Mouse (Mus musculus): ENCODE measurements around the gene Kif21b. TPM values are rescaled to one million over a fixed set of nuclear protein-coding genes. Genes with fewer than 3 reads are reported as not detected.

The Kif21b gene
- total RNA-seq (2014; fragmentation: Nextera tagmentation) (10.8 and 12.4 TPM in 2 replicates), total RNA-seq (2017) (5.6 and 6.6 TPM in 2 replicates)

DNA sequence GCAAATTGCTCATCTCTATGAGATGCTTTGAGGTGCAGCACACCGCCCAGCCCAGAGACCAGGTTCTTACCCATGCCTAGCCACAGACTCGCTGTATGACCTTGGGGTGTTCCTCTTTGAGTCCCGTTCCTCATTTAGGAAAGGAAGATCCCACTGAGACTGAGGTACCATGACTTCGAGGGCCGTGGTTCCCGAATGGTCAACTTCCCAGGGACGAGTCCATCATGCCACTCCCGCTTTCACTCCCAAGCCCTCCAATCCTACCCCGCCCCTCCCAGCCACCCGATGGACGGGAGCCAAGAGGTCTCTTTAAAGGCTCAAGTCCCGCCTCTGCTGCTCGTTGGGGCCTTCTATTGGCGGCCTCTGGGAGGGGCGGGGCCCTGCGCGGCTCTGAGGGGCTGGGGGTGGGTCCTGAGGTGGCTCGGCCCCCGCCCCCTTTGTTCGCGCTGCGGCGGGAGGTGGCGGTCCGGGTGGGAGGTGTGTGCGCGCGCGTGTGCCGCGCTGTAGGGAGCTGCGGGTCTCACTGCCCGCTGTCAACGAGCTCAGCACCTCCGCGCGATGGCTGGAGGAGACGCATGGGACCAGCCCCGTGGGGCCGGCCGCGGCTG lies at the start of gene Kif21b:
Gene Kif21b, plus strand, starts transcription at position 439 of the 608 bp plus-strand sequence.
- peak; percentile 65 for ATAC-seq (replicated peaks; ENCODE audit: poor library complexity, severe bottlenecking)

DNA sequence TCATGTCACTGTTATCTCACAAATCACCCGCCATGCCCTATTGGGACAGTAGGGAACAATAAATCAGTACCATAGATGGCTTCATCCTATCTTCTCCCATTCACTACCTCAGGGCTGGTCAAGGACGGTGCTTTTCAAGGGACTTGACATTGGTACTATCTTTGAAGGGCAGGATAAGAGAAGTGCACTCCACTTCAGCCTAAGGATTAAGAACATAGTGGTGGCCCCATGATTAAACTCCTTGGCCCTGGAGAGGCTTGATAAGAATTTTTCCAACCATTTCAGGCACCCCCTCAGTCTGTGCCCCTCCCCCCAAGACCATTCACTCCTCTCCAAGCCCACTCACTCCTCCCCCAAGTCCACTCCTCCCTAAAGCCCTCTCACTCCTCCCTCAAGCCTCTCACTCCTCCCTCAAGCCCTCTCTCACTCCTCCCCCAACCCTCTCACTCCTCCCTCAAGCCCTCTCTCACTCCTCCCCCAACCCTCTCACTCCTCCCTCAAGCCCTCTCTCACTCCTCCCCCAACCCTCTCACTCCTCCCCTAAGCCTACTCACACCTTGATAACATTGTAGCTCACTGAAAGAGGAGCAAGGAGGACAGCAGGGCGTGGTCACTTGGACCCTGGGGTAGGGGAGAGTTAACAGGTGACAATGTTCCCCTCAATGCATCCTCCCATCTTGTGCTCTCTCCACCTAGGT lies 45.1 kb upstream of the Kif21b start:
- ATAC-seq (replicated peaks; ENCODE audit: poor library complexity, severe bottlenecking) = no peak

- ATAC-seq (replicated peaks; ENCODE audit: poor library complexity, severe bottlenecking) = no peak
Measured at GRCm38 (mm10) chr1:136089368-136090165, 41.6 kb upstream of the Kif21b start.

DNA sequence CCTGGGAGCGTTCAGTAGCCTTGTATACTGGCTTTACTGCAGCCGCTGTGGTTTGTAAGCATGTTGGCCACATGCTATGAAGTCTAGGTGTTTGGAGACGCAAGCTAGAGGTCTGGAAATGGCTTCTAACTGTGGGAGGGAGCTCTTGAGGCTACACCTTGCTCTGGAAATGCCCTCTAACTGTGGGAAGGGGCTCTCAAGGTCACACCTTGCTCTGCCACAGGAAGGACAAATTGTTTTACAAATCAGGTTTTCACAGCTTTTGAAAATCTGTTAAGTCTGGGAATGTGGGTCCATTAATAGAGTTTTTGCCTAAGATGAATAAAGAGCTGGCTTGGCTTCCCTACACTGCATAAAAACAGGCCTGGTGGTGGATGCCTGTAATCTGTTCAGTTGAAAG lies 37.5 kb upstream of the Kif21b start:
- ATAC-seq (replicated peaks; ENCODE audit: poor library complexity, severe bottlenecking) = no peak

DNA sequence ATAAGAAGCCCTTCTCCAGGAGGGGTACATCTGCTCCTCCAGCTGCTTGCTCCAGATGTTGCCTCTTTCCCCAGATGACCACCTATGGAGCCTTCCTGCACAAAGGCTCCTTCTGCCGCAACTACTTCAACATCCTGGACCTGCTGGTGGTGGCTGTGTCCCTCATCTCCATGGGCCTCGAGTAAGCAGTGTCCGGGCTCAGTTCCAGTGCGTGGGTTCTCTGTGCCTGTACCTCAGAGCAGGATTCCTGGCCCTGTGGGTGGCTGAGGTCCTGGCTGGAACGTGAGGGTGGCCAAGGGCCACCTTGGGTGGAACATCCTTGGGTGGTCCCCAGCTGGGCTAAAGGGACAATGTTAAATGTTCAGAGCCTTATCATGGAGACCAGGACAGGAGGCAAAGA lies 36.4 kb upstream of the Kif21b start:
- no peak for ATAC-seq (replicated peaks; ENCODE audit: poor library complexity, severe bottlenecking)

DNA sequence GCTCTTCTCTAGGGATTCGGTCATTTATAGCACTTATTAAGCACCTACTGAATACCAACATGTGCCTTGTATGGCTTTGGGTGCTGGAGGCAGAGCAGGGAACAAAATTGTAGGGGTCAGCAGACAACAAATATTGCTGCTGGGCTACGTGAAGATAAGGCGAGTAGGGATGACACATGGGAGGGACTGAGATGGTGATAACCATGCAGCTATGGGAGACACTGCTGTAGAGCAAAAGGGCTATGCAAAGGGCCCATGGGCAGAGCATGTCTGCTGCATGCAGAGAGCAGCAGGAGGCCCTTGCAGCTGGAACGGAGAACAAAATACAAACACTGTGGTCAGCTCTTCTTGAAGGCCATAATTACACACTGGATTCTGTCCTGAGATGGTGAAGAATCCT lies 29.1 kb upstream of the Kif21b start:
- ATAC-seq (replicated peaks; ENCODE audit: poor library complexity, severe bottlenecking) = no peak

DNA sequence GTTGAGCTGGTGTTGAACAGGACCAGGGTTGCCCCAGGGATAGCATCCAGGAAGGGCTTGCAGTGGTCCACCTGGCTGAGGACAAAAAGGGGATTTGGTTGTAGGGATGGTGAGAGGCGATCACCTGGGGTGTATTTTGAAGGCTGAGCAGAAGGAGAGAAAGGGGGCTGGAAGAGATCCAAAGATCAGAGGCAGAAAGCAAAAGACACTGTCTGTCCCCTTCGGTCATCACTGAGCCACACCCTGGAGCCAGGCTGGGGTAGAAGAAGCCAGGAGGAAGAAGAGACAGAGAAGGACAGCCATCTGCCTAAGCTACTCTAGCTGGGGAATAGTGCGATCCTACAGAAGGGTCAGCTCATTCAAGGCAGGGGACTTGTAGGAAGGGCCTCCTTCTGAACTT lies 28.6 kb upstream of the Kif21b start:
- ATAC-seq (replicated peaks; ENCODE audit: poor library complexity, severe bottlenecking) = no peak

DNA sequence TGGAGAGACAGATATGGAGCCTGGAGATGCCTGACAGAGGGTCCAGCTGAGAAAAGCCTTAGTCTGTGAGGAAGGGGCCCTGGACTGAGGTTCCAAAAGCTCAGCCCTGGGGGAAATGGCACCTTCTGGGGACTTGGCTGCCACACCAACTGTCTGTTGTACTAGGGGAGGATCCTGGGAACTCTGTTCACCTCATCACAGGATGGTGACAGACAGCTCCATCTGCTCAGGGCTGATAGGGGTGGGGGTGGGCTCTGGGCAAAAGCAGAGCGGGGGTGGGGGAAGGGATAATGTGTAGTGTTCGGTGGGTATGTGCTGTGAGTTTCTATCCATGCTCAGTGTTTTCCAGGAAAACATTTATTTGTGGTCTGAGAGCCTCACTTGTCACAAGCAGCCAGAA lies 28.2 kb upstream of the Kif21b start:
- no peak for ATAC-seq (replicated peaks; ENCODE audit: poor library complexity, severe bottlenecking)

DNA sequence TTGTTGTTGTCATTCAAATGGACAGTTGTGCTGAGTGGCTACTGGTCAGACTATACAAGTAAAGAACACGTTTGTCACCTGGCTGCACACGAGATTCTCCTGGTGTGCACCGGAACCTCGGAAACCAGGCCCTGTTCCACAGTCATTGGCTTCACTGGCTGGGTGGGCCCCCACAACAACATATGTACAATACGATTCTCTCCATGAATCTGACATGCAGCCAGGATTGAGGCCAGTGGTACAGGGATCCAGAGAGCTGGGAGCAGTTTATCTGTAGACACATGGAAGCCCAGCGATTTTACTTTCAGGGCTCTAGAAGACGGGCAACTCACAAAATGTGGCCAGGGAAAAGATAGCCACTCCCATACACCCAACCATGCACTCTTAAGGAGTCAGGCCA lies 27.5 kb upstream of the Kif21b start:
- no peak for ATAC-seq (replicated peaks; ENCODE audit: poor library complexity, severe bottlenecking)

GRCm38 (mm10) chr1:136104741-136105140 lies 26.4 kb upstream of the Kif21b start:
- ATAC-seq (replicated peaks; ENCODE audit: poor library complexity, severe bottlenecking) = no peak

DNA sequence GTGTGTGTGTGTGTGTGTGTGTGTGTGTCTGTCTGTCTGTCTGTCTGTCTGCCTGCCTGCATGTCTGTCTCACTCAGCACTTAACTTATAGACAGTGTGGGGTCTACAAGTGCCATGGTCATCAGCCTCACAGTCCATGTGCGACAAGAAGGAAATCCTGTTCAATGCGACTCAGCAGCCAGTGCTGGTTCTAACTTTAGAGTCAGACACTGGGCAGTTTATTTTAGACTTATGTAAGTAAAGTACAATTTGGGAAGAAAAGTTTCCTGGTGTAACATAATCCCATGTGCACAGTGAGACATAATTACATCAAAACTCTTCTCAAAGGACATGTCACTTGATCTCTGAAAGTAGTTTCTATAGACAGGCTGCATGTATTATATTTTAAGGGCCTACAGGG lies 21.7 kb upstream of the Kif21b start:
- ATAC-seq (replicated peaks; ENCODE audit: poor library complexity, severe bottlenecking) = no peak

DNA sequence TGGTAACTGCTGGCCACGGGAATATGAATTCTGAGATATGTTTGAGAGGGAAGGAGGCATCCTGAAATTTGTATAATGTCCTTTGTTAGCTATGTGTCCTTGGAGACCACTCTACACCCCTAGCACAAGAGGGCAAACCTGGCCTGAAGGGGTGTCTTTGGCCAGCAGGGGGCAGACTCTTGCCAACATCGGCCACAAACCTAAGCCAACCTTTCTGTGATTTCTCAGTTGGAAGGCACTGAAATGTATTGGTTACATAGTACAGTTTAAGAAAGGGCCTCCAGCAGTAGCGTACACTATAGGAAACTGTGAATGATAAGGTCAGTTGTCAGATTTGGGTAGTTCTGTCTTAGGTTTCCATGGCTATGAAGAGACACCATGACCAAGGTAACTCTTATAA lies 15.0 kb upstream of the Kif21b start:
- ATAC-seq (replicated peaks; ENCODE audit: poor library complexity, severe bottlenecking) = peak; percentile 57

DNA sequence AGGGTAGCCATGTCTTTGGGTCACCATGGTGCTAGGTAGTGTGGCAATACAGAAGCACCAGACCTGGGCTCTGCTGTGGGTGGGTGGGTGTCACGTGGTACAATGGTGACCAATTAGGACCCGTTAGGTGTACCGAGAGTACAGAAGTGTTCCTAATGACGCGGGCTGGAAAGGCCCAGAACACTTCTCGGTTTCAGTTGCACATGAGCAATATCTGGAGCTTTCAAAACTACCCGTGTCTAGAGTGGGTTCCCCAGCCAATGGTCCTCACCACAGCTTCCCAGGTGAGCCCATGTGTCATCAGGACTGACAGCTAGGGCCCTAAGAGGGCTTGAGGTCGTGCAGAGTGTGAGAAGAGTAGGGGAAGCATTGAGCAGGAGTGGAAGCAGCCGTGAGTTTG lies 14.1 kb upstream of the Kif21b start:
- ATAC-seq (replicated peaks; ENCODE audit: poor library complexity, severe bottlenecking) = no peak

- ATAC-seq (replicated peaks; ENCODE audit: poor library complexity, severe bottlenecking) = peak; percentile 77
Measured at GRCm38 (mm10) chr1:136118875-136119274, 12.3 kb upstream of the Kif21b start.

DNA sequence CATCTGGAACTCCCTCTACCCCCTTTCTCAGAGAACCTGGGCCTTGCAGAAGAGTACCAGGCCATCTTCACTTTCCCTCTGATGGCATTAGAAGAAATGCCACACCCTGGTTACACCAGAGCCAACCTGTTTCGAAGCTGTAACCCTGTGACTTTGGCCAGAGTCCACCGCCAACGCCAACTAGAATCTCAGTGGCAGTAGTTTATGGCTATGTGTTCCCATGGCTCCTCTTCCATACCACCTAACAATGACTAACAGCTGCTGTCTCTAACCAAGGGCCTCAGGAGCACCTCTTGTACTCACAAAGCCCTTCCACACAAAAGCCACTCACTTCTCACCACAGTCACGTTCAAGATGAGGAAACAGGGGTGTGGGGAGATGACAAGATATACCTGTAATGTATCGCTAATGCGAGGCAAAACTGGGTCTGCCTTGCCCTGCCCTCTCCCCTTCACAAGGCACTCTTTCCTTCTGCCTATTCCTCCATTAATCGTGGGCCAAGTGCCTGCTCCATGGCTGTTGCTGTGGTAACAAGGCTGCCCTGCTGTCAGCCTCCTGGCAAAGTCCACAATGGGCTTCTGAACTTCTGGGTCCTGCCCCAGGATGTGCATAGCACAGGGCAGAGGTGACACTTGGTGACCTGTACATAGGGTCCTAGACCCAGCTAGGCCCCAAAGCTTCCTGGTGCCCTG lies 11.5 kb upstream of the Kif21b start:
- ATAC-seq (replicated peaks; ENCODE audit: poor library complexity, severe bottlenecking) = no peak

- no peak for ATAC-seq (replicated peaks; ENCODE audit: poor library complexity, severe bottlenecking)
Measured at GRCm38 (mm10) chr1:136120263-136120603, 11.0 kb upstream of the Kif21b start.

GRCm38 (mm10) chr1:136120785-136121184 lies 10.4 kb upstream of the Kif21b start:
- ATAC-seq (replicated peaks; ENCODE audit: poor library complexity, severe bottlenecking) = no peak

DNA sequence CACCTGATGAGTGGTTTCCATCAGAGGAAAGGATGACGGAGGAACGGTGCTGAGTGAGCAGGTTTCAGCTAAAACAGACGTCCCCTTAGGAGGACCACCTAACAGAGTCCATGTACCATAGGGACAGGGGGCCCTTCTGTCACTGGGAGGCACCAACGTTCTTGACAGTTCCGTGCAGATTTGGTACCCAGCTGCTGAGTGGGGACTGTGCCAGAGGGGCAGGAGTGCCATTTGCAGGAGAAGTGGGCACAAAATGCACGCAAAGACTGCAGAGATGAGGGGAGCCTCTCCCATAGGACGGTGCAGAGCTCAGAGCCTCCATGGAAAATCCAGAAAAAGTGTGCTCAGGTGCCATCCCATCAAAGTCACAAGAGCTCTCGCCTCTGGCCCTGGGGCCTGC lies 9.2 kb upstream of the Kif21b start:
- ATAC-seq (replicated peaks; ENCODE audit: poor library complexity, severe bottlenecking) = no peak

- 0 out of 2 replicates have a peak, but pooled peaks have one; percentile 8 for ATAC-seq (replicated peaks; ENCODE audit: poor library complexity, severe bottlenecking)
Measured at GRCm38 (mm10) chr1:136126159-136126765, 4.9 kb upstream of the Kif21b start.

- ATAC-seq (replicated peaks; ENCODE audit: poor library complexity, severe bottlenecking) = peak; percentile 31
Measured at GRCm38 (mm10) chr1:136126895-136127294, 4.3 kb upstream of the Kif21b start.
